Mouse (Mus musculus): Measurements from ENCODE around the gene Gm3952. TPM values are rescaled to one million over a fixed set of nuclear protein-coding genes. Genes with fewer than 3 reads are reported as not detected.

Gene Gm3952
- not detected in 2 replicates for polyA plus RNA-seq (2014; fragmentation: Nextera tagmentation; extraction: Ambion mirVana)

DNA sequence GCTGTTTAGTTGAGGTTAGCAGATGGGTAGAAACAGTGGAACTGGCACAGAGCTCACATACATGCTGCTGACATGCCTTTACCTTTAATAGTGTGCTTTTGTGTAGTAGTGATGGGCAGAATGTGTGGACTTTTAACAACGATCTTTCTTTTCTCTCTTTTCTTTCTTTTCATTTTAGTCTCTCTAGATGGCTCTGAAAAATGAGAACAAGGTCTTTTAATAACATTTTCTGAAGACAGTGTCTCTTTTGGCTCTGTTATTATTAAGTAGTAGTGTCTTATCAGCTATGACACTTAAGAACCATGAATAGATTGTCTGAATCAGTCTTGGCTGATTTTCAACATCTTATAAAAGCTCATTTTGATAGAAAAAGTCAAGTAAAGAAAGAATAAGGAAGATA is at the start of gene Gm3952:
TSS of gene Gm3952 (minus strand) at position 101 of the 400 bp plus-strand sequence.
- H3K4me1 ChIP-seq (replicated peaks; ENCODE audit: control insufficient read depth, insufficient read depth, low read length): no peaks in the 10 kb centered on the region
- no peak within 1 kb of the TSS for H3K27ac ChIP-seq
- H3K27me3 ChIP-seq (ENCODE audit: control insufficient read depth, insufficient read depth, low read length): no peaks in the 10 kb centered on the region
- DNase-seq (ENCODE audit: low spot score): no peak
- no peak within 1 kb of the TSS for H3K9ac ChIP-seq
- no peaks in the 10 kb centered on the region for H3K9me3 ChIP-seq (ENCODE audit: control insufficient read depth, low read length)
- no peak within 1 kb of the TSS for H3K4me2 ChIP-seq (replicated peaks)
- H3K4me3 ChIP-seq (replicated peaks; ENCODE audit: low read length): no peak within 1 kb of the TSS
- 86% methylated on average over 1 of the region's 1 CpGs for WGBS
- H3K36me3 ChIP-seq (replicated peaks; ENCODE audit: control insufficient read depth, insufficient read depth): no peaks in the 10 kb centered on the region
- no peak for ATAC-seq (ENCODE audit: low FRiP score)

DNA sequence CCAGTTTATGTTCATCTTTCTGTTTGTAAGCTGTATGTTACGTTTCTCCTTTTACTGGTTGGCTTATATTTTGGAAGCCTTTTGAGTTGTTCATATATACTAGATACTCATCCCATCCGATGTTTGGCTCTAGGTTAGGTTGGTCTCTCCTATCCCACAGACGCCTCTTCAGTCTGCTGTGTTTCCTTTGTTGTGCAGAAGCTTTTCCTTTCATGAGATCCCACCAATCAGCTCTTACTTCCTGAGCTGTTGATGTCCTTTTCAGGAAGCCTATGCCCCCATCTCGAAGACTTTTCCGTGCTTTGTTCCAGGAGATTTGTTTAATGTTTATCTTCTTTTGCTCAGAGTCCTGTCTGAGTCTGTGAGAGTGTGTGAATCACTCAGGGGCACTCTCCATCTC is 45.3 kb upstream of the Gm3952 start:
- no peak for DNase-seq (ENCODE audit: low spot score)
- Histone ChIP-seq H3K27me3 (ENCODE audit: control insufficient read depth, insufficient read depth, low read length) (no peaks in the 10 kb centered on the region), H3K9me3 (ENCODE audit: control insufficient read depth, low read length) (no peaks in the 10 kb centered on the region), H3K27ac (no peak overlapping the region), H3K4me2 (replicated peaks) (no peak overlapping the region), H3K9ac (no peak overlapping the region), H3K4me1 (replicated peaks; ENCODE audit: control insufficient read depth, insufficient read depth, low read length) (no peaks in the 10 kb centered on the region), H3K4me3 (replicated peaks; ENCODE audit: low read length) (no peak overlapping the region), H3K36me3 (replicated peaks; ENCODE audit: control insufficient read depth, insufficient read depth) (no peaks in the 10 kb centered on the region)
- ATAC-seq (ENCODE audit: low FRiP score): no peak
- 57% methylated on average over 5 of the region's 5 CpGs for WGBS

DNA sequence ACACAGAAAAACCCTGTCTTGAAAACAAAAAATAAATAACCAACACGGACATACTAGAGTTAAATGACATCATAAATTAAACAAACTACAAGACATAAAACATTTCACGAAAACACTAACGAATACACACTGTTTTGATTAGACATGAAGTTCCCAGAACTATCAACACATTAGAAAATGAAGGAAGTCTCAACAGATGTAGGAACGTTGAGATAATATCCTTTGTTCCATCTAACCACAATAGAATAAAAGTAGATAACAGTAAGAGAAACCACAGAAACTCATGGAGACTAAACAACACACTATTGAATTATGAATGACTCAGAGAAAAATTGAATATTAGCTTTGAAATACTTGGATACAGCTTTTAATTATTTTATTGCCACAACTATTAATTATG is 14.0 kb upstream of the Gm3952 start:
- H3K27ac ChIP-seq: no peak overlapping the region
- no peaks in the 10 kb centered on the region for H3K4me1 ChIP-seq (replicated peaks; ENCODE audit: control insufficient read depth, insufficient read depth, low read length)
- no peaks in the 10 kb centered on the region for H3K9me3 ChIP-seq (ENCODE audit: control insufficient read depth, low read length)
- no peak overlapping the region for H3K9ac ChIP-seq
- H3K36me3 ChIP-seq (replicated peaks; ENCODE audit: control insufficient read depth, insufficient read depth): no peaks in the 10 kb centered on the region
- WGBS: 89% methylated on average over 4 of the region's 4 CpGs
- H3K27me3 ChIP-seq (ENCODE audit: control insufficient read depth, insufficient read depth, low read length): no peaks in the 10 kb centered on the region
- H3K4me2 ChIP-seq (replicated peaks): no peak overlapping the region
- H3K4me3 ChIP-seq (replicated peaks; ENCODE audit: low read length): no peak overlapping the region
- DNase-seq (ENCODE audit: low spot score): no peak
- no peak for ATAC-seq (ENCODE audit: low FRiP score)

DNA sequence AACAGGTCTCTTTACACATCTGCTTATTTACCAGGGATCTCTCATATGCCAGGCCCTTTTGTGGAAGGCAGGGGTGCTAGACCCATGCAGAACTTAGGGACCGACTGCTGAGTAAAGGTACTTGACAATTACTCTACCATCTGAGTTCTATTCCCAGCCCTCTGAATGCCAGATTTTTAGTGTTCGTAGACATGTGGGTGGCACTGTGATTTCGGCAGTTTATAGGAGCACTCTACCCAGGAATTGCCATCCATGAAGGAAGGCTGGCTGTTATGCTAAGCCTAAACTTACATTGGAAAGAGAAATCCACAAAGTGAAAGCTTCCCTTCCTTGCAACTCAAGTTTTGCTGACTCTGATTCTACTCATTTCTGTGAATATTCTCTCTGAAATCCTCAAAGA is 62.8 kb downstream of the Gm3952 start:
- Histone ChIP-seq H3K4me3 (replicated peaks; ENCODE audit: low read length) (no peak overlapping the region), H3K27ac (no peak overlapping the region), H3K4me1 (replicated peaks; ENCODE audit: control insufficient read depth, insufficient read depth, low read length) (peaks cover 13% of the 10 kb centered on the region; the same call in 1 of the 2 replicates), H3K9me3 (ENCODE audit: control insufficient read depth, low read length) (no peaks in the 10 kb centered on the region), H3K27me3 (ENCODE audit: control insufficient read depth, insufficient read depth, low read length) (no peaks in the 10 kb centered on the region), H3K9ac (no peak overlapping the region), H3K4me2 (replicated peaks) (no peak overlapping the region), H3K36me3 (replicated peaks; ENCODE audit: control insufficient read depth, insufficient read depth) (peaks cover 58% of the 10 kb centered on the region)
- DNase-seq (ENCODE audit: low spot score) (no peak), ATAC-seq (ENCODE audit: low FRiP score) (no peak)
- 97% methylated on average over 3 of the region's 3 CpGs for WGBS

DNA sequence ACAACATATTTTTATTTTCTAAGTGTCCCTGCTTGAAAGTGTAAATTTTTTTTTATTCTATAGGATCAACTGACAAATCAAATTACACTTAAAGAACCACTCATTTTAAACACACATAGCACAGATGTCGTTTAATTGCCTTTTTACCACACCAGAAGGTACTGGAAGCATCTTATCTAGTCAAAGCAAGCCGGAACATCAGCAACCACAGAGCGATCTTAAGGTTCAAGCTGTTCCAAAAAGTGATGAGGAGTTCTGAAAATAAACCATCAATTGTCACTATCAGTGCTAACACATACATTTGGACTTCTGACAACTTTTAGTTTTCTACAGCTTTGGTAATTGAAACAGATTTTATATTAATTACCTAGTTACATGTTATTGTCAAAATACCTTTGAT is 64.4 kb downstream of the Gm3952 start:
- H3K4me2 ChIP-seq (replicated peaks): no peak overlapping the region
- peaks cover 63% of the 10 kb centered on the region for H3K36me3 ChIP-seq (replicated peaks; ENCODE audit: control insufficient read depth, insufficient read depth)
- peaks cover 13% of the 10 kb centered on the region; the same call in 1 of the 2 replicates for H3K4me1 ChIP-seq (replicated peaks; ENCODE audit: control insufficient read depth, insufficient read depth, low read length)
- no peak overlapping the region for H3K27ac ChIP-seq
- no peaks in the 10 kb centered on the region for H3K27me3 ChIP-seq (ENCODE audit: control insufficient read depth, insufficient read depth, low read length)
- H3K4me3 ChIP-seq (replicated peaks; ENCODE audit: low read length): no peak overlapping the region
- DNase-seq (ENCODE audit: low spot score) (no peak), ATAC-seq (ENCODE audit: low FRiP score) (no peak)
- no peaks in the 10 kb centered on the region for H3K9me3 ChIP-seq (ENCODE audit: control insufficient read depth, low read length)
- 92% methylated on average over 3 of the region's 3 CpGs for WGBS
- no peak overlapping the region for H3K9ac ChIP-seq

DNA sequence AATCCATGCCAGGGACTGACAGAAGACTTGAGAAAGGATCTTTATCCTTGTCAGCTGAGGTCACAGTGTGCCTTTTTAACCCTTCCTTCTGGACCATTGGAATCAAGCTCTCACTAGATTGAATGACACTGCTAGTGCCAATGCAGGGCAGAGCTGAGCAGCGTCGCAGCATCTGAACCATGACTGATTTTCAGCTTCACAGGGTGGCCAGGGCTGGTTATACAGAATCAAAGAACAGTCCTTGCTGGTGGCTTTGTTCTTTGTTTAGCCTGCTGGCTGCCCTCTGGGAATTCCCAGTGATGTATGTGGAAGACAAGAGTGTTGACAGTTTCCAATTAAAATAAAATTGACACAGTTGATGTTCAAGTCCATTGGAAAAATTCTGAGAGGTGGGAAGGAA is 66.2 kb downstream of the Gm3952 start:
- Histone ChIP-seq H3K4me2 (replicated peaks) (no peak overlapping the region), H3K9me3 (ENCODE audit: control insufficient read depth, low read length) (no peaks in the 10 kb centered on the region), H3K4me1 (replicated peaks; ENCODE audit: control insufficient read depth, insufficient read depth, low read length) (peaks cover 13% of the 10 kb centered on the region; the same call in 1 of the 2 replicates), H3K36me3 (replicated peaks; ENCODE audit: control insufficient read depth, insufficient read depth) (peaks cover 62% of the 10 kb centered on the region), H3K27ac (peak overlapping the region; percentile 28), H3K4me3 (replicated peaks; ENCODE audit: low read length) (no peak overlapping the region), H3K9ac (0 out of 2 replicates have a peak overlapping the region, but pooled peaks have one; percentile 8), H3K27me3 (ENCODE audit: control insufficient read depth, insufficient read depth, low read length) (no peaks in the 10 kb centered on the region)
- 3% methylated on average over 2 of the region's 2 CpGs for WGBS
- ATAC-seq (ENCODE audit: low FRiP score) (peak; percentile 82), DNase-seq (ENCODE audit: low spot score) (peak; percentile 32)

DNA sequence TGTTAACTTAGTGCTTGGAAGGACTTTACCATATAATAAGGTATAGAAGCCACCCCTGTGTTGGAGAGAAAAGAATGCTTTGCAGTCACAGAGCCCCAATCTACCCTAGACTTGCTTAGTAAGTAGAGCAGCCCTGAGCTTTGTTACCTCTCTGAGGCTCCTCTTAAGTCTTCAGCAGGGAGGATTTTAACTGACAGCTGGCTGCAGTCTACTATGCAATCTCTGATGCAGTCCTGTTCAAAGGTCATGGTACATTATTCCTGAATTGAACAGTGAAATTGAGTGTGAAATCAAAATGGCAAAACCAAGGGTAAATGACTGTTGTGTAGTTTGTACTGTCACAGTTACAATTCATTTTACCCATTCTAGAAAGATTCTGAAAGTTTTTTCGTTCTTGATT is 71.3 kb downstream of the Gm3952 start:
- peaks cover 10% of the 10 kb centered on the region; the same call in 1 of the 2 replicates for H3K4me1 ChIP-seq (replicated peaks; ENCODE audit: control insufficient read depth, insufficient read depth, low read length)
- DNase-seq (ENCODE audit: low spot score): no peak
- 54% methylated on average over 1 of the region's 1 CpGs for WGBS

DNA sequence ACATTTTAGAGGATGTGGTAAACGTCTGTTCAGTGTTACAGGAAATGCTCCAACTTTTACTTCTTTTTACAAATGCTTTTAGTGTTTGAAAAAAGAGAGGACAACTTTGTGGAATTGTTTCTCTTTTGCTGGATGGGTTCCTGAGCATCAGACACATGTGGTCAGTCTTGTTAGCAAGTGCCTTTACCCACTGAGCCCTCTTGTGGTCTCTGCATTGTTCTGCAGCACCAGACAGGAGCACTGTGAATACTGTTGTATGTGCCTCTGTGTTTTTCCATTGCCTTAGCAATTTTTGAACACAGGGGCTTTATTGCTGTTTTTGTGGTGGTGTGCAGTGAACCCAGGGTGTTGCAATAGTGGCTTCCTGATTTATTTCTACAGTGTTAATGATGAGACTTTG is 73.7 kb downstream of the Gm3952 start:
- no peak overlapping the region for H3K4me3 ChIP-seq (replicated peaks; ENCODE audit: low read length)
- no peaks in the 10 kb centered on the region for H3K4me1 ChIP-seq (replicated peaks; ENCODE audit: control insufficient read depth, insufficient read depth, low read length)
- ATAC-seq (ENCODE audit: low FRiP score) (peak; percentile 80; the same call in 1 of the 2 replicates), DNase-seq (ENCODE audit: low spot score) (peak; percentile 38)
- no peaks in the 10 kb centered on the region for H3K9me3 ChIP-seq (ENCODE audit: control insufficient read depth, low read length)
- H3K9ac ChIP-seq: no peak overlapping the region
- no peaks in the 10 kb centered on the region for H3K27me3 ChIP-seq (ENCODE audit: control insufficient read depth, insufficient read depth, low read length)
- H3K36me3 ChIP-seq (replicated peaks; ENCODE audit: control insufficient read depth, insufficient read depth): peaks cover 72% of the 10 kb centered on the region
- WGBS: 70% methylated on average over 1 of the region's 1 CpGs
- H3K4me2 ChIP-seq (replicated peaks): no peak overlapping the region
- no peak overlapping the region for H3K27ac ChIP-seq

More for the DNA sequence above, 71.3 kb downstream of the Gm3952 start:
- H3K27me3 ChIP-seq (ENCODE audit: control insufficient read depth, insufficient read depth, low read length): no peaks in the 10 kb centered on the region
- no peak overlapping the region for H3K27ac ChIP-seq
- no peak overlapping the region for H3K4me2 ChIP-seq (replicated peaks)
- no peaks in the 10 kb centered on the region for H3K9me3 ChIP-seq (ENCODE audit: control insufficient read depth, low read length)
- no peak for ATAC-seq (ENCODE audit: low FRiP score)
- no peak overlapping the region for H3K9ac ChIP-seq
- no peak overlapping the region for H3K4me3 ChIP-seq (replicated peaks; ENCODE audit: low read length)
- H3K36me3 ChIP-seq (replicated peaks; ENCODE audit: control insufficient read depth, insufficient read depth): peaks cover 67% of the 10 kb centered on the region

DNA sequence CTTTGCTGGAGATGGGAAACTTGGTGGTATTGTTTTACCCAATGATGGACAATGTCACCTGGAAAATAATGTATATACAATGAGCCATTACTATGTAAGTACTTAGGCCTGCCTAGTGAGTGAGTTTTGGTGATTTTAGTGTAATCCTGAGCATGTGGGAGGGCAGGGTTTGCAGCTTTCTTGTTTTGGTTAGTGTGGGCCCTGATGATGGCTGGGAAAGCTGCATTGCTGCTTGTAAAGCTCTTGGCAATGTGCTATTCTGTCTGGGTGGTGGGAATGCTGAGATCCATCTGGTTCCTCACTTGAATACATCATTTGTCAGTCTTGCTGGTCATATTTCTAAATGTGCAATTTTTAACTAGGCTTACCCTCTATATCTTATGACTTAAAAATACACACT is 82.3 kb downstream of the Gm3952 start:
- Histone ChIP-seq H3K9me3 (ENCODE audit: control insufficient read depth, low read length) (no peaks in the 10 kb centered on the region), H3K27ac (no peak overlapping the region), H3K36me3 (replicated peaks; ENCODE audit: control insufficient read depth, insufficient read depth) (peaks cover 90% of the 10 kb centered on the region), H3K4me3 (replicated peaks; ENCODE audit: low read length) (no peak overlapping the region), H3K9ac (no peak overlapping the region), H3K4me2 (replicated peaks) (no peak overlapping the region), H3K4me1 (replicated peaks; ENCODE audit: control insufficient read depth, insufficient read depth, low read length) (no peaks in the 10 kb centered on the region), H3K27me3 (ENCODE audit: control insufficient read depth, insufficient read depth, low read length) (no peaks in the 10 kb centered on the region)
- DNase-seq (ENCODE audit: low spot score) (no peak), ATAC-seq (ENCODE audit: low FRiP score) (no peak)

DNA sequence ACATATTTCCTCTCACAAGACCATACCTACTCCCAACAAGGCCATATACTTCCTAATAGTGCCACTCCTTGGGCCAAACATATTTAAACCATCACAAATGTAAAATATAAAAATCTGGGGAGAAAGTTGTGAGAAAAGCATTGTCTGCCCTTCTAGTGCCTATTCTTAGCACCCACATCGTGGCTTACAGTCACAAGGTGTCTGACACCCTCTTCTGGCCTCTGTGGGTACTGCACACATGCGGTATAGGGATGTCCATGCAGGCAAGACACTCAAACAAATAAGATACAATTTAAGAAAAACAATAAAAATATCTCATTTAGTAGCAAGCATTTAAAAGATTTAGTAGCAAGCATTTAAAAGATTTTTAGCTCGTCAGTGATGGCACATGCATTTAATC is 89.2 kb downstream of the Gm3952 start:
- peak; percentile 80 for DNase-seq (ENCODE audit: low spot score)
- no peaks in the 10 kb centered on the region for H3K9me3 ChIP-seq (ENCODE audit: control insufficient read depth, low read length)
- H3K36me3 ChIP-seq (replicated peaks; ENCODE audit: control insufficient read depth, insufficient read depth): peaks cover 70% of the 10 kb centered on the region
- H3K9ac ChIP-seq: no peak overlapping the region
- no peaks in the 10 kb centered on the region for H3K27me3 ChIP-seq (ENCODE audit: control insufficient read depth, insufficient read depth, low read length)
- no peak for ATAC-seq (ENCODE audit: low FRiP score)
- 48% methylated on average over 3 of the region's 3 CpGs for WGBS
- no peak overlapping the region for H3K4me3 ChIP-seq (replicated peaks; ENCODE audit: low read length)
- H3K27ac ChIP-seq: no peak overlapping the region
- H3K4me1 ChIP-seq (replicated peaks; ENCODE audit: control insufficient read depth, insufficient read depth, low read length): no peaks in the 10 kb centered on the region
- H3K4me2 ChIP-seq (replicated peaks): no peak overlapping the region

Data from hindbrain, embryonic 14.5 days (tissue).